Mouse (Mus musculus): ENCODE results near the gene Zbtb16. TPM values are rescaled to one million over a fixed set of nuclear protein-coding genes. Genes with fewer than 3 reads are reported as not detected.

Gene Zbtb16
- total and polyA plus RNA-seq, 3 experiments, result 0.34 to 3.0 (median 0.90) TPM

DNA sequence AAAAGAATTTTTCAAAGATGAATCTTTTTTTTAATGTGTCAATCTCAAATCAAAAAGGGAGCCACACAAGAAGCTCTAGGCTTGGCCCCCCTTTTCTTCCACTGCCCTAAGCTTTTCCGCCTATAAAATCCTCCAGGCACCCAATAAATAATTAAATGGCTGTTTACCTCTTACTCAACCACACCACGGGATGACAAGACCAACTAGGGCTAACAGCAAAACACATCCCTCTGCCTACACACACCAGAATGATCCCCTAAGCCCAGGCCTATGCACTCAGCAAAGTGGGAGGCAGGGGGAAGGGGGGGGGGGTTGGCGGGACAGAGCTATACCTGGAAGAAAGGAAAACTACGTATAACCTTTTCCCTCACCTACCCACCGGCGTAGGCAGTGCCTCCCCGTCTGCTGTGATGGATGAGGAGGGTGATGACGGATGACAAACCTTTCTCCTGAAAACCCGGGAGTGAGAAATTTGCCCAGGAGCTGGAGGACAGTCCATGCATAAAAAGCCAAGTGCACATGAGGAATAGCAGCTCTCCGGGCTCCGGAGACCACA is 39.7 kb downstream of the Zbtb16 start:
- Histone ChIP-seq H3K79me2 (replicated peaks; ENCODE audit: control insufficient read depth, extremely low read depth, insufficient read depth, poor library complexity, severe bottlenecking) (no peaks in the 10 kb centered on the region; the same call in 1 of the 2 replicates), H3K36me3 (replicated peaks in 1 of 2; ENCODE audit: control insufficient read depth in 1 of 2, insufficient read depth in 1 of 2, low read length in 1 of 2) (peaks cover 4 to 6% of the 10 kb centered on the region in 2 experiments), H3K4me3 (replicated peaks in 1 of 3; ENCODE audit: low read depth in 2 of 3, low read length in 2 of 3, poor library complexity in 1 of 3) (no peak overlapping the region), H3K4me1 (ENCODE audit: control insufficient read depth in 1 of 2, insufficient read depth in 2 of 2) (peaks cover 0 to 11% of the 10 kb centered on the region in 2 experiments; a peak in 1 of 4 replicates), H3K27ac (ENCODE audit: insufficient read depth, low read depth) (no peak overlapping the region), H3K4me2 (ENCODE audit: insufficient read depth, low read depth, poor library complexity, severe bottlenecking) (no peak overlapping the region), H3K9me3 (replicated peaks; ENCODE audit: low read length) (no peaks in the 10 kb centered on the region), H3K27me3 (replicated peaks) (no peaks in the 10 kb centered on the region), H3K9ac (ENCODE audit: insufficient read depth, low read depth) (no peak overlapping the region)
- no peak for DNase-seq (ENCODE audit: extremely low read depth)
- in situ Hi-C loops (cut with MboI; ENCODE audit: low pct_ligation_motif_present, low pct_unique_long_range_greater_than_20kb, low sequenced_read_pairs), result no loop called here
- TF ChIP-seq MYC (IDR thresholded peaks at IDR 0.05; ENCODE audit: low read depth, low read length) (no peak), CHD1 (IDR thresholded peaks at IDR 0.05; ENCODE audit: low read depth, low read length) (no peak), JUND (conservative IDR thresholded peaks at IDR 0.05; ENCODE audit: low read depth, low read length) (no peak), ZKSCAN1 (IDR thresholded peaks at IDR 0.05; ENCODE audit: borderline replicate concordance, low read depth, low read length) (no peak), CHD2 (IDR thresholded peaks at IDR 0.05; ENCODE audit: low read length) (no peak), USF1 (IDR thresholded peaks at IDR 0.05; ENCODE audit: low read depth, low read length) (no peak), HCFC1 (IDR thresholded peaks at IDR 0.05; ENCODE audit: low read depth, low read length) (no peak), TCF12 (IDR thresholded peaks at IDR 0.05; ENCODE audit: low read depth, low read length) (no peak), SIN3A (IDR thresholded peaks at IDR 0.05; ENCODE audit: low read length) (no peak), E2F4 (IDR thresholded peaks at IDR 0.05; ENCODE audit: insufficient replicate concordance, low read depth, low read length) (no peak), IRF4 (IDR thresholded peaks at IDR 0.05; ENCODE audit: low read depth, low read length) (no peak), ZNF384 (IDR thresholded peaks at IDR 0.05; ENCODE audit: low read depth, low read length) (no peak), EP300 (IDR thresholded peaks at IDR 0.05; ENCODE audit: low read length) (no peak), NELFE (IDR thresholded peaks at IDR 0.05; ENCODE audit: low read depth, low read length) (no peak), KAT2A (IDR thresholded peaks at IDR 0.05; ENCODE audit: insufficient replicate concordance, low read length) (no peak)
- dilution Hi-C loops (cut with MboI; ENCODE audit: extremely low pct_ligation_motif_present, extremely low pct_unique_long_range_greater_than_20kb, low sequenced_read_pairs), result no loop called here

DNA sequence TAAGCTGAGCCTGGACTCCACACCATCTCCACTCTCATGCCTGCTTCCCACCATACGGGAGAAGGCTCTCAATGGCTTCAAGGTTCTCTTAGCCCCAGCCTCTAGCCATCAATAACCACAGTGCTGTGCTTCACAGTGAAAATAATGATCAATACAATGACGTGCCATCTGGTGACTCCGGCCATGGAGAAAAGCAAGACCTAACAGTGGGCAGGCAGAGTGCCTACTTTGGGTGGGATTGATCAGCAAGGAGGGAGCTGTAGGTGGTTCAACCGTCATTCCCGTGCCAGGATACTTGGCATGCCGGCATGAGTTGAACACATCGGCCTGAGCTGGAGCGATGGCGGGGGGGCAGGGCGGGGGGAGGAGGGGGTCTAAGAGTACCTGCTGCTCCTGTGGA is 40.3 kb downstream of the Zbtb16 start:
- no peaks in the 10 kb centered on the region; the same call in 1 of the 2 replicates for H3K79me2 ChIP-seq (replicated peaks; ENCODE audit: control insufficient read depth, extremely low read depth, insufficient read depth, poor library complexity, severe bottlenecking)

More for the DNA sequence above, 40.3 kb downstream of the Zbtb16 start:
- H3K4me2 ChIP-seq (ENCODE audit: insufficient read depth, low read depth, poor library complexity, severe bottlenecking), result no peak overlapping the region
- in situ Hi-C loops (cut with MboI; ENCODE audit: low pct_ligation_motif_present, low pct_unique_long_range_greater_than_20kb, low sequenced_read_pairs), result no loop called here
- no peaks in the 10 kb centered on the region for H3K27me3 ChIP-seq (replicated peaks)
- H3K9ac ChIP-seq (ENCODE audit: insufficient read depth, low read depth), result no peak overlapping the region
- dilution Hi-C loops (cut with MboI; ENCODE audit: extremely low pct_ligation_motif_present, extremely low pct_unique_long_range_greater_than_20kb, low sequenced_read_pairs), result no loop called here
- H3K9me3 ChIP-seq (replicated peaks; ENCODE audit: low read length), result no peaks in the 10 kb centered on the region
- peaks cover 0 to 11% of the 10 kb centered on the region in 2 experiments; a peak in 1 of 4 replicates for H3K4me1 ChIP-seq (ENCODE audit: control insufficient read depth in 1 of 2, insufficient read depth in 2 of 2)
- peaks cover 4 to 6% of the 10 kb centered on the region in 2 experiments for H3K36me3 ChIP-seq (replicated peaks in 1 of 2; ENCODE audit: control insufficient read depth in 1 of 2, insufficient read depth in 1 of 2, low read length in 1 of 2)
- DNase-seq (ENCODE audit: extremely low read depth), result no peak
- H3K4me3 ChIP-seq (replicated peaks in 1 of 3; ENCODE audit: low read depth in 2 of 3, low read length in 2 of 3, poor library complexity in 1 of 3), result no peak overlapping the region
- H3K27ac ChIP-seq (ENCODE audit: insufficient read depth, low read depth), result no peak overlapping the region
- TF ChIP-seq TCF12 (IDR thresholded peaks at IDR 0.05; ENCODE audit: low read depth, low read length), result no peak
